Mouse (Mus musculus) macrophage (primary cell): ENCODE data around the gene Lurap1l. TPM values are rescaled to one million over a fixed set of nuclear protein-coding genes. Genes with fewer than 3 reads are reported as not detected.

Experiments used
- H3K27ac ChIP-seq: fragments of 350-480 bp; formaldehyde crosslinking; 2 replicates; pipeline ENCODE4 v1.9.0; 2021
- H3K36me3 ChIP-seq: fragments of 350-480 bp; formaldehyde crosslinking; 2 replicates; pipeline ENCODE4 v1.9.0; 2021; ENCODE audit errors: inconsistent target
- H3K4me3 ChIP-seq: fragments of 350-480 bp; formaldehyde crosslinking; 2 replicates; pipeline ENCODE4 v1.9.0; 2021; ENCODE audit errors: inconsistent target
- H3K79me2 ChIP-seq: fragments of 350-480 bp; formaldehyde crosslinking; 2 replicates; pipeline ENCODE4 v1.9.0; 2021; ENCODE audit errors: inconsistent target
- WGBS: methylation state at CpG from one replicate; pipeline ENCODE4 v1.1.7; 2026; ENCODE audit warnings: inconsistent platforms; ENCODE audit not compliant: missing documents; 5-methylcytosine and 5-hydroxymethylcytosine counted together
- polyA plus RNA-seq: library from polyadenylated mRNA; stranded (reverse); fragments of 250-400 nt; gene quantifications from 3 replicates; pipeline ENCODE4 v1.2.4, GENCODE M21; 2018; ENCODE audit warnings: inconsistent platforms
- total RNA-seq, 78 experiments: library from RNA; depleted of rRNA; stranded (reverse); fragments of 250-400 nt; gene quantifications; 1 replicate in 9 of 78; 2 replicates in 24 of 78; 3 replicates in 43 of 78; 4 replicates in 2 of 78; pipeline ENCODE4 v1.2.4; 2018; ENCODE audit warnings: inconsistent platforms in 56 of 78

Gene Lurap1l
- total RNA-seq (2018; cell fraction: chromatin; rRNA removed): 1 to 10 TPM in 1 of 26 experiments, not detected in 25; 1.8 TPM
- not detected for total RNA-seq (2018; cell fraction: cytosol; rRNA removed)
- not detected for total RNA-seq (2018; cell fraction: nucleus; rRNA removed)
- polyA plus RNA-seq: not detected in 3 replicates

DNA sequence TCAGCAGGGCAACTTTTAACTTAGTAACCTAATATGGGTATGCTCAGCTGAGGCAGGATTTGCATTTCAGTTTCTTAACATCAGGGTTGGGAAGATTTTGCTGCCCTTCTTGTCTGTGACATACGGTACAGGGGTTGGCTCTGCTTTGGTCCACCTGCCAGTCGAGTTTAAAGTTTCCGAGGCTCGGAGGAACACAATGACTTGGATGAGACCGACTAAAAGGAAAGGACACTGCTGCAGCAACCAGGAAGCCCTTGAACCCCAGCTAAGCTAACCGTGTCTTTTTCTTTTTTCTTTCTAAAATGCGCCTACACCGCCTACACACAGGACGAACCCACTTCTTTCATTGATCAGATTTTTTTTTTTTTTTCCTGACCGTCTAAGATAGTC, at the start of gene Lurap1l:
TSS of gene Lurap1l (plus strand) at position 166 of the 390 bp plus-strand sequence.
- Histone ChIP-seq H3K79me2 (no peaks in the 10 kb centered on the region), H3K36me3 (no peaks in the 10 kb centered on the region), H3K27ac (no peak within 1 kb of the TSS), H3K4me3 (no peak within 1 kb of the TSS)
- WGBS: under 1% methylated on average over 10 of the region's 10 CpGs

DNA sequence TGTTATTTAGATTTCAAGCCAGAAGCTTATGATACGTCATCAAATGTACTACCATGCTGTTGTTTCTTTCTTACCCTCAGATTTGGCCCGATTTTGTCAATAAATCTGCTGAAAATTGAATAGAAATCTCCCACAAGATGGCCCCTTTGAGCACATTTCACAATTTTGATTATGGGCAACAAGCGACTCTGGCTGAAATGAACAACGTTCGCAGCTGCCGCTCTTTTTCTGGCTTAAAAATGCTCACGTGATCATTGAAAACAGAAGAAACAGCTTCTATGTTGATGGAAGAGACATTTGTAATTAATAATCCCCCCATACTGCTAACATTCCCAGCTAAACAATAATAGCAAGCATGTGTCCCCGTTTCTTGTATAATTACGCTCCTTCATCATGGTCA, 47.5 kb upstream of the Lurap1l start:
- Histone ChIP-seq H3K4me3 (no peak overlapping the region), H3K79me2 (no peaks in the 10 kb centered on the region), H3K36me3 (no peaks in the 10 kb centered on the region), H3K27ac (no peak overlapping the region)
- 91% methylated on average over 9 of the region's 9 CpGs for WGBS

- no peaks in the 10 kb centered on the region for H3K79me2 ChIP-seq
- no peak overlapping the region for H3K27ac ChIP-seq
- H3K4me3 ChIP-seq: no peak overlapping the region
- H3K36me3 ChIP-seq: no peaks in the 10 kb centered on the region
- 83% methylated on average over 7 of the region's 7 CpGs for WGBS
These were observed 46.5 kb upstream of the Lurap1l start for GRCm38 (mm10) chr4:80863906-80864305.

DNA sequence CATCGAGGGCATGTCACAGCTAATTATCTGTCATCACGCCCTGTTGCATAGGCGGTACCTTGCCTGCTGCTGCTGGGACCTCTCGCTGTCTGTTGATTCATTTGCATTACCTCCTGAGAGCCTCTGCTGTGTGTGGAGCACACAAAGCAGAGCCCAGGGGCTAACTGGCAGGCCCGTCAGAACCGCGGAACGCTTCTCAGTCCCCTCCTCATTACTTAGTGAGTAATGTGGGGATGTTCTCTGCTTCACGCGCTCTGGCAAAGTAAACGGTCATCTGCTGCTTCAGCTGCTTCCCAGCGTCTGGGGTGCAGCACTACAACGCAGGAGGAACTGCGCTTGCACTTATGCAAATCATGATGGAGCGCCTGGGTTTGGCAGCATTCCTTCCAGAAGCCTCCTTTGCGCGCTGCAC, 45.9 kb upstream of the Lurap1l start:
- Histone ChIP-seq H3K36me3 (no peaks in the 10 kb centered on the region), H3K4me3 (no peak overlapping the region), H3K27ac (no peak overlapping the region), H3K79me2 (no peaks in the 10 kb centered on the region)
- 5% methylated on average over 17 of the region's 17 CpGs for WGBS

DNA sequence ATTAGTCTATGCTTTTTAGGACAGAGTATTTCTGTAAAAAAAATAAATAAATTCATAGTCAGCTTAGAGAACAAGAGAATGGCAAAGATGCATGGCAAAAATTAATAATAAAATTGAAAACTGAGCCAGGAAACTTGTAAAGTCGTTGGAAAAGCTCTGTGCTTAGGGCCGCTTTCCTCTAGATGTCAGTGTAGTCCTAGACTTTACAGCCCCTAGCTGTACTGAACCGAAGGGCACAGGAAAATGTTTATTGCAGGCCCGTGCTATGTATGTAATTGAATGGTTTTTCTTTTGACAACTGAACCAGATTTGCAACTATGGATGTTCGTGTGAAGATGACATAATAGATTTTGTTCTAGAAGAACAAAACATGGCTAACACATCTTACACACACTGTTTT, 44.4 kb upstream of the Lurap1l start:
- Histone ChIP-seq H3K27ac (no peak overlapping the region), H3K4me3 (no peak overlapping the region), H3K79me2 (no peaks in the 10 kb centered on the region), H3K36me3 (no peaks in the 10 kb centered on the region)
- WGBS: 27% methylated on average over 5 of the region's 5 CpGs

DNA sequence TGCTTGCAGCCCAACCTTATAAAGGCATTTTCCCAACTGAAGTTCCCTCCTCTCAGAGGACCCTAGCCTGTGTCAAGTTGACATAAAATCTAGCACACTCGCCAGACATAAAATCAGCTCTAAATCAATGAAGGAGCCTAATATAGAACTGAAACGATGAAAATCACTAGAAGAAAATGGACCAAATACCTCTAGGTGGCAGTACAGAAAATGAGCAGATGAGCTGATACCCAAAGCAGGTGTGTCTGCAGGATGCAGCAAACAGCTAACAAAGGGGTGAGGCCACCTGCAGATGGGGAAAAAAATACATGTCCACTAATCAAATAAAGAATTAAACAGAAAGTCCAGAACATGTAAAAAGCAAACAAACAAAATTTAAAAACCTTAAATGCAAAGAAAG, 40.8 kb upstream of the Lurap1l start:
- H3K4me3 ChIP-seq: no peak overlapping the region
- H3K36me3 ChIP-seq: no peaks in the 10 kb centered on the region
- WGBS: 53% methylated on average over 2 of the region's 2 CpGs
- no peak overlapping the region for H3K27ac ChIP-seq
- no peaks in the 10 kb centered on the region for H3K79me2 ChIP-seq

- no peak overlapping the region for H3K4me3 ChIP-seq
- no peak overlapping the region for H3K27ac ChIP-seq
- WGBS: 24% methylated on average over 5 of the region's 6 CpGs
- no peaks in the 10 kb centered on the region for H3K36me3 ChIP-seq
- H3K79me2 ChIP-seq: no peaks in the 10 kb centered on the region
These were observed 37.4 kb upstream of the Lurap1l start for GRCm38 (mm10) chr4:80872847-80873644.

DNA sequence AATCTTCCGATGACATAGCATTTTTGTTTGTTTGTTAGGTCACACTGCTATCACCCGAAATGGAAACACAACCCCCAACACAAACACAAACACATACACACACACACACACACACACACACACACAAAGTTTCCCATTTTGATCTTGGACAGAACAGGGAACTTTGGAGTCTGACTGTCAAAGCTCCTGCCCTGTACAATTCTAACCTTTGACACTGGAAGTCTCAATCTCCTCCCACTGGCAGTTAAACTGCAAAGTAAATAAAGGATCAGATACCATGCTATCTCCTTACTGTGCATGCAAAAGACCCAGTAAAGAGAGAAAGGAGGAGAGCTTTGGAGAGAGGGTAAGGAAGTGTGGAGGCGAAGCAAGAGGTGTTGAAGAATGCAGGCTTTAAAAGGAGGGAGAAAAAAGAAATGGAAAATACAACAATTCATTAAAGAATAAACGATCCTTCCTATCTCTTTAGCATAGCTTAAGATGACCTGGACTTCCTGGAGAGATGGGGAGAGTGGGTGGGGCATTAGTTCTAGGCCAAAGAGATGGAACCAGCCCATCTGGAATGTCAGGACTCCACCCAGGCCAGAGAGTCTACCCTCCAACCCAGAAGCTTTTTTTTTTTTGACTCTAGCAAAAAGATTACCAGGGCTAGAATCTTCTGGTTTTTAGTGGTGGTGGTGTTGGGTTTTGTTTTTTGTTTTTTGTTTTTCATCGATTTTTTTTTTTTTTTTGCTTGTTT, 36.2 kb upstream of the Lurap1l start:
- no peaks in the 10 kb centered on the region for H3K79me2 ChIP-seq
- no peak overlapping the region for H3K4me3 ChIP-seq
- H3K27ac ChIP-seq: no peak overlapping the region
- H3K36me3 ChIP-seq: no peaks in the 10 kb centered on the region
- WGBS: 68% methylated on average over 5 of the region's 5 CpGs

DNA sequence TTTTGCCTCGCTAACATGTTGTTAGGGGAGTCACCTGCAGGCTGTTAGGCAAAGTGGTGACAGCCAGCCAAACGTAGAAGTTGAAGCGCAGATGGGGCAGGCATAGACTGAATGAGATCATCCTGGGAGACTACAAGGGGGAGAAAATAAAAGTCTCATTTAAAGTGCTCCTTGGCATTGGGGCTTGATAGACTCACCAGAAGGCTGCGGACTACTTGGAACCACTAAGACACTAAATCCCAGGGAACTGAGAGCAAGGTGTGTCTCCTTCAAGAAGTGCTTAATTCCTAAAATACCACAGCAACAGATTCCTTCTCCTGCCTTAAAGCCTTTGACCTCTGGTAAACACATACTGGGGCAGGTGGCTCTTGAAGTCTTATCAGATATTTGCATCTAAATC, 35.4 kb upstream of the Lurap1l start:
- Histone ChIP-seq H3K36me3 (no peaks in the 10 kb centered on the region), H3K27ac (no peak overlapping the region), H3K79me2 (no peaks in the 10 kb centered on the region), H3K4me3 (no peak overlapping the region)
- 81% methylated on average over 4 of the region's 4 CpGs for WGBS

DNA sequence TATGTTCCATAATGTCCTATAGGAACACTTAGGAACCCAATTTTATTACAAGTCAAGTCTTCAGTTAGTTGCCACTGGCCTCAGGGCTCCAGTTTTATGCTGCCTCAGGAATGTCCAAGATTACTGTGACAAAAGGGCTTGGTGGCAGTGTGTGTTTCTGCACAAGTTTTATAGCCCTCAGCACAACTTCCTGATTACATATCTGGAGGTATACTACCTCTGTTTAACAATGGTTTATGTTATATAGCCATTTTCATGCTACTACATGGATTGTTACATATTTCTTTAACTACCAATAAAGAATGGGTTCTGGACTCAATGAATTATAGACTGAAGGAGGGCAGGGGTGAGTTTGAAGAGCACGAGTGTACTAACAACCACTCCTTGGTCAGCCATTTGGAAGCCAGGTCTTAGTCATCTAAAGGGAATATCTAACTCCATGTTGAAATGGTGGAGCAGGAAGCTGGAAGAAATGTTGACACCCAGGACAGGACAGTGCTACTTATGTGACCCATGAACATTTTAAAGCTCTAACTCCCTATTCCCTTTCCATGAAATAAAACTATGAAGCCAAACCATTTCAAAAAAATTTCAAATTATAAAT, 28.3 kb upstream of the Lurap1l start:
- no peaks in the 10 kb centered on the region for H3K79me2 ChIP-seq
- H3K27ac ChIP-seq: no peak overlapping the region
- H3K36me3 ChIP-seq: no peaks in the 10 kb centered on the region
- no peak overlapping the region for H3K4me3 ChIP-seq
- 70% methylated on average over 1 of the region's 1 CpGs for WGBS

DNA sequence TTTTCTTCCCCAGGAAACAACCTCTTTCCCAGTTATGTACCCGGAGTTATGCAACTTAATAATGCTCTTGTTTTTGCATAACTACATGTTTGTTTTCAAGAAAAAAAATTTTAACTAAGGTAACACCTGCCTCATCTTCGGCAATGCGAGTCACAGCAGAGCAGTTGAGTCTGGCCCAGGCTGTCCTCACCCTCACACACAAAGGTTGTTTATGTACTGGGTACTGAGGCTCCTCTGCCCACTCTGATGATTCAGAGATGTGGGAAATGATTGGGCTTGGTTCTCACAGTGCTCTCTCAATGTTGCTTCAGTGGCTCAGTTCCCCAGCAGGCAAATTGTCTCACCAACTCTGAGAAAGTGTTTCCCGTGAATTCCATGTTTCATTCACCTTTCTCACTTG, 23.8 kb upstream of the Lurap1l start:
- Histone ChIP-seq H3K79me2 (no peaks in the 10 kb centered on the region), H3K36me3 (no peaks in the 10 kb centered on the region), H3K4me3 (no peak overlapping the region), H3K27ac (no peak overlapping the region)
- 72% methylated on average over 4 of the region's 4 CpGs for WGBS

DNA sequence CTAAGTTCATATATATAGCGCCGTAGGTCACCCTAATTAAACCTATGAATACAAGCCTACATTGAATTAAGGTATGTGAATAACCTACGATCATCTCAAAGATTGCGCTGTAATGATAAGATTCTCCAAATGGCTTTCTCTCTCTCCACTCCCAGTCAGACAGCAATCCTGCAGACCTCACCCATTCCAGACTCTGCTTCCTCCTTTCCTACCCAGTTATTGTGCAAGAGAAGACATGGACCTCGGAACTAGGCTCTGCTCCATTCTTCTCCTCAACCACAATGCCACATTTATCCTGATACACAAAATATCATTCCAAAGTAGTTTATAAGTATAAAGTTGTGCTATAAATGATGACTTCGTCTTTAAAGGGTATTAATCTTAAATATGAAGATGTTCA, 19.4 kb upstream of the Lurap1l start:
- no peaks in the 10 kb centered on the region for H3K79me2 ChIP-seq
- no peak overlapping the region for H3K27ac ChIP-seq
- no peak overlapping the region for H3K4me3 ChIP-seq
- H3K36me3 ChIP-seq: no peaks in the 10 kb centered on the region
- 79% methylated on average over 6 of the region's 6 CpGs for WGBS

DNA sequence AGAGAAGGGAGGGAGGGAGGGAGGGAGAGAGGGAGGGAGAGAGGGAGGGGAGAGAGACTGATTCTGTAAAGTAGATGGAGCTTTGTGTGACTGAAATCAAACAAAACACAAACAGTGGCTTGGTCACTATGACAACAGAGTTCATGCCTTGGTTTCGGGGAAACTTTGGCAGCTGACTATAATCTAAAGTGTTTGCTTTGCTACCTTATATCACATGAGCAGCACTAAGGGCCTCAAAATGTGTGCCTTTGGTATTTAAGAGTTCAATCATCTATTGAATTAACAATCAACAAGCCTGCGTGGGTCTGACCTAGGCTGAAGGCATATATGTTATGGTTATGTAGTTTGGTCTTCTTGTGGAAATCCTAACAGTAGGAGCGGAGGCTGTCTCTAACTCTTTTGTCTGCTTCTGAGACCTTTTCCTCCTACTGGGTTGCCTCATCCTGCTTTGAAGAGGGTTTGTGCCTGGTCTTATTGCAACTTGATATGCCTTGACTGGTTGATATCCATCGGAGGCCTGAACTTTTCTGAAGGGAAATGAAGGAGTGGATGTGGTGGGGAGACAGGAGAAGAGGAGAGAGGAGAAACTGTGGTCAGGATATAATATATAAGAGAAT, 15.1 kb upstream of the Lurap1l start:
- 74% methylated on average over 4 of the region's 4 CpGs for WGBS
- H3K4me3 ChIP-seq: no peak overlapping the region
- H3K79me2 ChIP-seq: no peaks in the 10 kb centered on the region
- H3K27ac ChIP-seq: no peak overlapping the region
- H3K36me3 ChIP-seq: no peaks in the 10 kb centered on the region

DNA sequence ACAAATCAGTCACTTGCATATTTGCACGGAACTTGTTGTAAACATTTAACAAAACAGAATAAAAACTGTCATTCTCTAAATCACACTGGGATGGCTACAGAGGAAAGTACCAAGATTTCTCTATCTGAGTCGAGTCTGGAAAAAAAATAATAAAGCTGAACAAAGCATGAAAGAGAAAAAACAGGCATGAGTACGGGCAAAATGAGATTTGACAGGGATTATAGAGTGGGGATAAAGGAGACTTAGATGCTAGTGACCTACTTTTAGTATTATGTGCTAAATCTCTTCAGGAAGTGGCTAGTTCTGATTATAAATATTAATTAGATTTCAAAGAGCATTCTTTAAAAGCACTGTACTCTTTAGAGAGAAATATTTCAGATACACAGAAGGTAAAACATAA, 3.7 kb upstream of the Lurap1l start:
- WGBS: 71% methylated on average over 3 of the region's 3 CpGs
- Histone ChIP-seq H3K36me3 (no peaks in the 10 kb centered on the region), H3K79me2 (no peaks in the 10 kb centered on the region)

More for the DNA sequence above, 3.7 kb upstream of the Lurap1l start:
- Histone ChIP-seq H3K4me3 (no peak overlapping the region), H3K27ac (no peak overlapping the region)
